In the genomic region with DNA sequence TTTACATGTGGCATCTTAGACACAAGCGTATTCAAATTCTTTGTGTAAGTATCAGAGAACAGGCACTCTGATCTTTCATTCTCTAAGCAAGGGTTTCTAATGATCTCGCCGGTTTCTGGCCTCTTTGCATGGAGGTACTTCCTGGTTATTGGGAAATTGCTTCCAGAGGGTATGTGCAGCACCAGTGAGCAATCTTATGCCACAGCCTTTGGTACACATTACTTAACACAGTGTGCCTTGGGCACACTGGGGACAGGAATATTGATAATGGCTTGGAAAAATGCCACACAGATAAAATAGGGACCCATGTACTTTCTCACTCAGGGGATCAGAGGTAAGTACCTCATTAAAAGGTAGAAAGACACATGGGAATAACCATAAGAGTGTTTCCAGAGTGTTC, we compare ENCODE assay signal across 12 mouse cellular contexts. TPM values are rescaled to one million over a fixed set of nuclear protein-coding genes. Genes with fewer than 3 reads are reported as not detected.
"Had no signal": no experiment of that assay in that cellular context is flagged by ENCODE, and none has a peak within 500 bp of the region (broad histone marks: within the 10 kb centered on the region; RNA-seq: fewer than 3 reads in every experiment).

No protein-coding gene starts in this region.

- H3K27ac ChIP-seq: kidney, embryonic 15.5 days; limb, embryonic 12.5 days; midbrain, embryonic 15.5 days; neural tube, embryonic 12.5 days had no signal

- DNase-seq: kidney, adult 2 months; kidney, postnatal 14 days; layer of hippocampus, adult 9-11 months; layer of hippocampus, postnatal 36 days; liver; right cerebral cortex, postnatal 4 days; spleen, adult 18-20 months had no signal

- H3K27me3 ChIP-seq: kidney, embryonic 15.5 days; midbrain, embryonic 15.5 days had no signal

- H3K4me3 ChIP-seq: kidney, embryonic 15.5 days; limb, embryonic 12.5 days; midbrain, embryonic 15.5 days; neural tube, embryonic 12.5 days had no signal

- ATAC-seq: midbrain, embryonic 15.5 days had no signal

- H3K4me1 ChIP-seq: kidney, embryonic 15.5 days; midbrain, embryonic 15.5 days; neural tube, embryonic 12.5 days had no signal

- H3K36me3 ChIP-seq: kidney, embryonic 15.5 days; limb, embryonic 12.5 days; midbrain, embryonic 15.5 days; neural tube, embryonic 12.5 days had no signal

- H3K4me2 ChIP-seq: kidney, embryonic 15.5 days; limb, embryonic 12.5 days; midbrain, embryonic 11.5 days; midbrain, embryonic 15.5 days; neural tube, embryonic 12.5 days had no signal

- H3K9me3 ChIP-seq: kidney, embryonic 15.5 days; limb, embryonic 12.5 days; midbrain, embryonic 15.5 days; neural tube, embryonic 12.5 days had no signal

- H3K9ac ChIP-seq: kidney, embryonic 15.5 days; limb, embryonic 12.5 days; midbrain, embryonic 15.5 days; neural tube, embryonic 12.5 days had no signal

RNA-seq across cellular contexts. Expression of a gene that starts 3.8 kb away (rescaled TPM):
- polyA plus RNA-seq: kidney, adult 2 months had no signal
